Mouse (Mus musculus) limb, embryonic 13.5 days (tissue): ENCODE data around the gene Adgrv1. TPM values are rescaled to one million over a fixed set of nuclear protein-coding genes. Genes with fewer than 3 reads are reported as not detected.
"Not testable (repeated sequence)": the region's sequence is repeated elsewhere in the genome, so short reads cannot be mapped to it uniquely, and the experiment has no call there.

Experiments used
- ATAC-seq: fragments of 200-750 bp; cut with Nextera tagmentation; 2 replicates; pipeline ENCODE4 v1.8.0; 2017; ENCODE audit warnings: low read depth, moderate number of reproducible peaks, moderate TSS enrichment; ENCODE audit not compliant: low FRiP score
- H3K27ac ChIP-seq: fragments of 300-500 bp; sonication (generic); 2 replicates; pipeline ENCODE4 v1.5.1; 2015; ENCODE audit warnings: inconsistent platforms, mild to moderate bottlenecking, moderate library complexity
- H3K27me3 ChIP-seq: fragments of 300-500 bp; sonication (generic); 2 replicates; pipeline ENCODE4 v1.6.1; 2015; ENCODE audit warnings: mild to moderate bottlenecking, inconsistent platforms
- H3K36me3 ChIP-seq: fragments of 300-500 bp; sonication (generic); 2 replicates; pipeline ENCODE4 v1.6.1; 2015; ENCODE audit warnings: inconsistent platforms, mild to moderate bottlenecking, moderate library complexity
- H3K4me1 ChIP-seq: fragments of 300-500 bp; sonication (generic); 2 replicates; pipeline ENCODE4 v1.6.1; 2015; ENCODE audit warnings: inconsistent platforms
- H3K4me2 ChIP-seq: fragments of 300-500 bp; sonication (generic); replicated peaks from 2 replicates; pipeline ENCODE4 v1.6.1; 2015; ENCODE audit warnings: inconsistent platforms, mild to moderate bottlenecking, moderate library complexity
- H3K4me3 ChIP-seq: fragments of 300-500 bp; sonication (generic); 2 replicates; pipeline ENCODE4 v1.5.1; 2015; ENCODE audit warnings: moderate library complexity, mild to moderate bottlenecking, inconsistent platforms
- H3K9ac ChIP-seq: fragments of 300-500 bp; sonication (generic); 2 replicates; pipeline ENCODE4 v1.6.1; 2015; ENCODE audit warnings: mild to moderate bottlenecking, inconsistent platforms
- H3K9me3 ChIP-seq: fragments of 300-500 bp; sonication (generic); 2 replicates; pipeline ENCODE4 v1.6.1; 2016; ENCODE audit warnings: inconsistent platforms
- WGBS: fragments of 180-500 bp; shearing (Covaris S2); methylation state at CpG from one replicate; pipeline ENCODE4 v1.1.7; 2015; 5-methylcytosine and 5-hydroxymethylcytosine counted together
- polyA plus RNA-seq: library from polyadenylated mRNA; unstranded; fragments of >200 nt; fragmentation: Nextera tagmentation; extraction: Ambion mirVana; gene quantifications from 2 replicates; pipeline ENCODE4 v1.2.1, GENCODE M21; 2015

The Adgrv1 gene
- polyA plus RNA-seq, 1 experiment from 2014 or later = 0.89 TPM

DNA sequence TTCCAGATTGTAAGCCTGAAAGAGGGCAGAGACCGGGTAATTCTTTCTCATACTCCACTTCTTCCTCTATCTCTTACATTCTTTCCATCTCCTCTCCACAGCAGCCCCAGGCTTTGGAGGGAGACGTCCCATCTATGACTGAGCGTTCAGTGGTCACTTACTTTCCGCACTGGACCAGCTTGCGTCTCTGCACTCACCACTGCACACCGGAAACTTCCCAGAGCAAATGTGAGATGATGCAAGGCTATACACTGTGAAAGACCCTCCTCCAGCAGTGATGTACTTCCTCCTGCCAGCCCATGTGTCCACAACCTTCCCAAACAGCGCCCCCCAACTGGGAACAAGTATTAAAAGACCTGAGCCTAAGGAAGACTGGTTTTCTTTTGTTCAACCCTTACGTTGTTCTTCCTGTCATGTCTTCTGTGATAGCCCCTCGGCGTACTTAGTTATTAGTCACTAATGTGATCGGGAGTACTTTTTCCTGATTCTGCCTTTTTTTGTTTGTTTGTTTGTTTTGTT, 11.2 kb upstream of the Adgrv1 start:
- ATAC-seq = no peak
- Histone ChIP-seq H3K9me3 (no peaks in the 10 kb centered on the region), H3K36me3 (no peaks in the 10 kb centered on the region), H3K27me3 (no peaks in the 10 kb centered on the region), H3K9ac (no peak overlapping the region), H3K4me1 (no peaks in the 10 kb centered on the region), H3K4me2 (no peak overlapping the region), H3K27ac (no peak overlapping the region), H3K4me3 (no peak overlapping the region)
- WGBS = 89% methylated on average over 11 of the region's 11 CpGs

DNA sequence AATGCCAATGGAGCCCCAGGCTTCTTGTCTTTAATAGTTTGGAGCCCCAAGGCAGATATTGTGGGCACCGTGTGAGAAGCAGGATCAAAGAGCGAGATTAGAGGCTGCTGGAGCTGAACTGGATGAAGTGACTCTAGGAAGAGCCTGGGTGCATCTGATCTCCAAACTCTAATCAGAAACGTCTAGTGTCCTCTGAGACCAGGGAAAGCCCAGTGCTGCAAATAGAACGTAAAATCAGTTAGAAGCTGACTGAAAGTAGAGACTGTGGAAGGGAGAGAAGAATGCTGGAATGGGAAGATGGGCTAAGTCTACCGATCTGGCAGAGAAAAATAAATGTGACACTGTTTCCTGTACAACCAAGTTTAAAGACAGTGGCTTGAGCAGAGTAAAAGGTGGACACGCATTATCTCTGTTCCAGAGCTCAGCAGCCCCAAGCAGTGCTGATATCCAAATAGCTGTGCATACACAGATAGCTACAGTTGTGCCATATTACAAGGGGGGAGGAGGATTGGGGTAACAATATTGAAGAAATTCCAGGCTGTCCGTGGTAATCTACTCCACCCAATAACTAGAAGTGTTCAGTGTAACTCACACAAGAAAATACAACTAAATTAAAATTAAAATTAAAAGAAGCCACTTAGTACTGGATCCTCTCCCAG, 9.7 kb upstream of the Adgrv1 start:
- no peaks in the 10 kb centered on the region for H3K36me3 ChIP-seq
- H3K4me3 ChIP-seq = no peak overlapping the region
- H3K4me2 ChIP-seq = no peak overlapping the region
- 57% methylated on average over 7 of the region's 7 CpGs for WGBS
- no peaks in the 10 kb centered on the region for H3K27me3 ChIP-seq
- H3K27ac ChIP-seq = no peak overlapping the region
- H3K9ac ChIP-seq = no peak overlapping the region
- ATAC-seq = no peak
- H3K4me1 ChIP-seq = no peaks in the 10 kb centered on the region
- no peaks in the 10 kb centered on the region for H3K9me3 ChIP-seq

DNA sequence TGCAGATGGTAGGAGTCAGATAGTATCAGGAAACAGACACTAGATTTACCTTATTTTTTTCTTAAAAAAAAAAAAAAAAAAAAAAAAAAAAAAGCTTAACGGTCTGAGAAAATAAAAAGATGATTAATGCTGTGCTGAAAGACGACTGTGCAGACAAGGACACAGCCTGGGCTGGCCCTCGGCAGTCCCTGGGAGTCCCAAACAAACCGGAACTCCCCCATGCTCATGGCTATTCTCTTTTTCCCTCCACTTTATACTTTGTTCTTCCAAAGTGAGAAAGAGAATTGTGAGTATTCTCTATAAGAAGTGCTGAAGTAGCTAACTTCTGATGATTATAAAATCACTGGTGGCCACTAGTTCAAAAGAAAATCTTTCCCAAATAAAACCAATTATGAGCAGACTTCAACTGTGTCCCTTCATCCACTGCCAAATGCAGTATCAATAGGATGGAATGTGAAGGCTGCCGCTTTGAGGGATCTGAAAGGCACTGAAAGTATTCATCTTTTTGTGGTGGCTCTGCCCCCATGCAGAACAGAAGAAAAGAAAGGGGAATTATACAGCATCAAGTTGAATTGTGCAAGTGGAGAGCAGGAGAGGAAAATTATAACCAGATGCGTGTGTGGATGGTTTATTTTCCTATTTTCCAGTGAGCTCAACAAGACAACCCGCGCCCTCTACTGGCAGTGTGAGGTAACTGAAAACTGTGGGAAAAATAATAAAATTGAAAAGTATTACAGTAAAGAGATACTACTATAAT, 8.5 kb upstream of the Adgrv1 start:
- Histone ChIP-seq H3K27me3 (no peaks in the 10 kb centered on the region), H3K9me3 (no peaks in the 10 kb centered on the region), H3K4me2 (peak overlapping the region; percentile 46), H3K4me3 (no peak overlapping the region), H3K4me1 (no peaks in the 10 kb centered on the region), H3K27ac (no peak overlapping the region), H3K36me3 (no peaks in the 10 kb centered on the region), H3K9ac (no peak overlapping the region)
- peak; percentile 79 for ATAC-seq
- 6% methylated on average over 8 of the region's 8 CpGs for whole genome bisulfite sequencing

DNA sequence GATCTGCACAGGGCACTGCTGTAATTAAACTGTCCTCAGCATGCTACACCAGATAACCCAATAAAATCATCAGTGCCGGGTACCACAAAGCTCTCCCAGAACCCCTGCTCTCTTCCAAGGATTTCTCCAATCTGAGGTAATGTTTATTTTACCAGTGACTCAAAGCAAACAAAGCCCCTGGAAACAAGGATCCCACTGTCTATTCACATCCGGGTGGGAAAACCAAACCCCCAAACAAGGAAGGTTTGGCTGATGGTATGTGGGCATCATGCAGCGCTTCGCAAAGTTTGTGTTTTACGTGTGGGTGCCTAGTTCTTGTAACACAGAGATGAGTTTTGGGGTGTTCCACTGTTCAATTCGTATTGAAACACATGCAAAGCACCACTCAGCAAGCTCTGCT, 7.9 kb upstream of the Adgrv1 start:
- H3K4me1 ChIP-seq = no peaks in the 10 kb centered on the region
- no peaks in the 10 kb centered on the region for H3K27me3 ChIP-seq
- WGBS = 51% methylated on average over 6 of the region's 6 CpGs
- no peak overlapping the region for H3K4me2 ChIP-seq
- H3K36me3 ChIP-seq = no peaks in the 10 kb centered on the region
- no peaks in the 10 kb centered on the region for H3K9me3 ChIP-seq
- no peak for ATAC-seq
- no peak overlapping the region for H3K9ac ChIP-seq
- no peak overlapping the region for H3K4me3 ChIP-seq
- H3K27ac ChIP-seq = no peak overlapping the region; the same call in 1 of the 2 replicates

DNA sequence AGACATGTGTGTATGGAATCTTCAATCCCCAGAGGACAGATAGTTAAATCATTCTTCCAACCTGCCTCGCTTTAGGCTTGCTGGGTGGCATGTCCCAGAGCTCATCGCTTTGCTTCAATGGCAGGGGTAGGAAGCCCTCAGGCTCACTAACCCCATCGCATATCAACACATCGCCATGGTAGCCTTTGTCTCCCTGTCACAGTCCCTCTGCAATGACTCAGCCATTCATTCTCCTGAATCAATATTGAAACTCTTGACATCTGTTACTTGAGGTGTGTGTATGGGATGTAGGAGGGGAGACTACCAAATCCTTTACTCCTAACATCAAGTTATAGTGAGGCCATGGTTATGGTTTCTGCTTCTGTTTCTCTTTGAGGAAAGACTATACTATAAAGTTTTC, 6.7 kb upstream of the Adgrv1 start:
- no peaks in the 10 kb centered on the region for H3K4me1 ChIP-seq
- no peak for ATAC-seq

DNA sequence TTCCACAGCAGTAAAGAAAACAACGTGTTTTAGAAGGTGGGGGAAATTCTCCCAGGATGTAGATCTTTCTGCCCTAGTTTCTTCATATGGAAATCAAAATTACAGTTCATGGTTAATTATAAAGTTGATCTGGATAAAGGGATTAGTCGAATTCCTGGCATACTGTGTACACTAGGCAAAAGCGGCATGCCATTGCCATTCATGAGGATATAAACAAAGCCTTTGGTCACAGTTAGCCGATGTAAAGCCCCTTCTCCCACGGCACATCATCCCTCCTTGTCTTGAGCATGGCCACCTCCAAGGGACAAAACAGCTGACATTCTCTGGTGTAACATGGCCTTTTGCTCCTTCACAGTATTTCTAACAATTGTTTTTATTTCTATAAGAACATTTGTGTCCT, 2.4 kb downstream of the Adgrv1 start:
- peaks cover 34% of the 10 kb centered on the region for H3K27me3 ChIP-seq
- H3K36me3 ChIP-seq = no peaks in the 10 kb centered on the region
- no peak overlapping the region for H3K4me2 ChIP-seq
- no peak overlapping the region for H3K27ac ChIP-seq
- H3K4me3 ChIP-seq = no peak overlapping the region
- H3K9me3 ChIP-seq = no peaks in the 10 kb centered on the region
- peaks cover 16% of the 10 kb centered on the region for H3K4me1 ChIP-seq
- 75% methylated on average over 5 of the region's 5 CpGs for WGBS
- H3K9ac ChIP-seq = no peak overlapping the region
- no peak for ATAC-seq

More for the DNA sequence above, 6.7 kb upstream of the Adgrv1 start:
- WGBS = 46% methylated on average over 4 of the region's 4 CpGs
- H3K9ac ChIP-seq = no peak overlapping the region
- H3K9me3 ChIP-seq = no peaks in the 10 kb centered on the region
- peaks cover 2% of the 10 kb centered on the region for H3K27me3 ChIP-seq
- no peak overlapping the region for H3K27ac ChIP-seq
- H3K36me3 ChIP-seq = no peaks in the 10 kb centered on the region
- H3K4me3 ChIP-seq = no peak overlapping the region
- H3K4me2 ChIP-seq = no peak overlapping the region

DNA sequence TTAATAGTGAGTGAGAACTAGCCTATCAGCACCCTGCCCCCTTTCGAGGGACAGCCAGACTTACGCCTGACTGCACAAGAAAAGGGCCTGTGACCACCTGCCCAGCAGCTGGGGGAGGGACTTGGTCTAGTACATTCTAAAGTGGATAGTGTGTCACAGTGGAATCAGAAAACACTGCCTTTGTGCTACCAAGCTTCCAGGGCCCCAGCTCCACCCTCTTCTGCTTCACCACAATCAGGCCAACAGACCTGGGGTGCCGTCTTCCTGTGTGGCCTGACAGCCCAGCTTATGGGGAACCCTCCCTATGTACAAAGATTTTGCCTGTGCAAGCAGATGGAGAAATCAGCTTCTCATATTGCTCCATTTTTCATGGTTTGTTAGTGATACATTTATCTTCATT, 3.6 kb downstream of the Adgrv1 start:
- no peak for ATAC-seq
- H3K4me1 ChIP-seq = peaks cover 16% of the 10 kb centered on the region
- no peaks in the 10 kb centered on the region for H3K9me3 ChIP-seq
- no peak overlapping the region for H3K4me3 ChIP-seq
- no peak overlapping the region for H3K27ac ChIP-seq
- 64% methylated on average over 3 of the region's 3 CpGs for WGBS
- peaks cover 30% of the 10 kb centered on the region for H3K27me3 ChIP-seq
- H3K4me2 ChIP-seq = no peak overlapping the region
- no peaks in the 10 kb centered on the region for H3K36me3 ChIP-seq
- H3K9ac ChIP-seq = no peak overlapping the region

DNA sequence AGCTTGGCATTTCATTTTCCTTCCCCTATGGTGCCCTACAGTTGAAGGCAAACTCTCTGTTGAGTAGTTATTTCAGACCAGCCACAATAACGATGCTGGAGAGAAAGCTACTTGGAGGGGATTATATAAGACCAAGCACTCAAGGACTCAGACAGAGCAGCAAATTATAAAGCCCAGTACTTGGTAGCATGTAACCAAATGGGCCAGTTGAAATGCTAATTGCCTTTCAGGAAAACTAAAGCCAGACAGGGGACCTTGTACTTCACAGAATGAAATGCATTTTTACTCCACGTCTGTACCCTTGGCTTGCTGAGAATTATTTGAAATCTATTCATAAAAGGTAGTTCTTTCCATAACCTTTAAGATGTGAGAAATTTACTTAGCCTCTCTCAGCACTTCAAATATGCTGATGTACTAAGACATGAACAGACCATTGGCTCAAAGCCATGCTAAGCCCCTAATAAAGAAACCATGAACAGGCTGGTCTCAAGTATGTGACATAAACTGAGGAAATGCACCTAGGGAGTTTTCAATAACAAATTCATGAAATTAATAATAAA, 4.2 kb downstream of the Adgrv1 start:
- H3K4me3 ChIP-seq = no peak overlapping the region
- peaks cover 16% of the 10 kb centered on the region for H3K4me1 ChIP-seq
- ATAC-seq = no peak
- H3K36me3 ChIP-seq = no peaks in the 10 kb centered on the region
- H3K9me3 ChIP-seq = no peaks in the 10 kb centered on the region
- WGBS = 27% methylated on average over 2 of the region's 2 CpGs
- H3K27ac ChIP-seq = no peak overlapping the region
- no peak overlapping the region for H3K9ac ChIP-seq
- no peak overlapping the region for H3K4me2 ChIP-seq
- peaks cover 24% of the 10 kb centered on the region for H3K27me3 ChIP-seq

DNA sequence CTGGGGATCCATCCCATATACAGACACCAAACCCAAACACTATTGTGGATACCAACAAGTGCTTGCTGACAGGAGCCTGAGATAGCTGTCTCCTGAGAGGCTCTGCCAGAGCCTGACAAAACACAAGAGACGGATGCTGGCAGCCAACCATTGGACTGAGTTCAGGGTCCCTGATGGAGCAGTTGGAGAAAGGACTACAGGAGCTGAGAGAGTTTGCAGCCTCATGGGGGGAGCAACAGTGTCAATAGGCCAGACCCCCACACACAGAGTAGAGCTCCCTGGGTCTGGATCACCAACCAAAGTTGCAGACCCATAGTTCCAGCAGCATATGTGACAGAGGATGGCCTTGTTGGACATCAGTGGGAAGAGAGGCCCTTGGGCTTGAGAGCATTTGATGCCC, 5.1 kb downstream of the Adgrv1 start:
- not testable (repeated sequence) for H3K27ac ChIP-seq, H3K4me2 ChIP-seq, ATAC-seq, H3K36me3 ChIP-seq, H3K4me3 ChIP-seq, H3K9ac ChIP-seq, H3K9me3 ChIP-seq
- 89% methylated on average over 1 of the region's 1 CpGs for WGBS
- Histone ChIP-seq H3K27me3 (peaks cover 16% of the 10 kb centered on the region), H3K4me1 (peaks cover 11% of the 10 kb centered on the region)

DNA sequence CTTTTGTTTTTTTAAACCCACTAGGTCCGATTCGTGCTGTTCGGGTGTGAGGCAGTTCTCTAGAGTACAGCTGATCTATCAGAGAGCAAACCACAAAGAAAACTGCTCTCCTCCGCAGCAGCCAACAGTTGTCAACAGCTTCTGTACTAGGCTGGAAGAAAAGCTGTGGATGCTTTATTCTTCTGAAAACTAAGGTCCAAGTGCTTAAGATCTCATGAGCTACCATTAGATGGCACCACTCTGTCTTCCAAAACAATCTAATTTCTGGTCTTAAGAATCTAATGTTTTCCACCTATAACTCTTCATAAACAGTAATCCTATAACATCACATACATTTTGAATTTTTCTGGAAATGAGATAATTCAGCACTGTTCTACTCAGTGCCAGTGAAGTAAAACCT, 22.6 kb downstream of the Adgrv1 start:
- no peaks in the 10 kb centered on the region for H3K36me3 ChIP-seq
- H3K4me2 ChIP-seq = no peak overlapping the region
- no peaks in the 10 kb centered on the region for H3K4me1 ChIP-seq
- H3K9me3 ChIP-seq = no peaks in the 10 kb centered on the region
- H3K4me3 ChIP-seq = no peak overlapping the region
- H3K27ac ChIP-seq = no peak overlapping the region
- WGBS = 89% methylated on average over 4 of the region's 4 CpGs
- no peak overlapping the region for H3K9ac ChIP-seq
- ATAC-seq = no peak
- H3K27me3 ChIP-seq = no peaks in the 10 kb centered on the region

DNA sequence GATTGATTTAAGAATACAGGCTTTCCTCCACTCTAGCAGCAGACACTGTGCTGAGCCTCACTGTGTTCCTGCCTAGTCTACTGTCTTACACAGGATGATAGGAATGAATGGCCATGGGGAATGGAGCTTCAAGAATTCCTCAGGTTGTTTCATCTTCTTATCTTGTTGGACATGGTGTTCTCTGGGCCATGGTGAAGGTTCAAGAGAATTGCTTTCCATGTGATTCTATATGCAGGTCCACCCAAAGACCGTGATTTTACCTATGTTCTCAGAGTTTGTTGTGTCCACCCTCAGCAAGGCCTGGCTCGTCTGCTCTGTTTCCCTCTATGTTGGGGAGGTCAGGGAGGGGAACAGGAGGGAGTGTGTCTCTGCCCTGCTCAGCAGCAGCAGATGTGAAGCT, 26.0 kb downstream of the Adgrv1 start:
- 72% methylated on average over 2 of the region's 2 CpGs for WGBS
- no peak overlapping the region for H3K27ac ChIP-seq
- no peak overlapping the region for H3K4me3 ChIP-seq
- H3K36me3 ChIP-seq = no peaks in the 10 kb centered on the region
- H3K27me3 ChIP-seq = no peaks in the 10 kb centered on the region
- H3K9me3 ChIP-seq = peaks cover 4% of the 10 kb centered on the region; the same call in 1 of the 2 replicates
- H3K9ac ChIP-seq = no peak overlapping the region
- no peak overlapping the region for H3K4me2 ChIP-seq
- H3K4me1 ChIP-seq = no peaks in the 10 kb centered on the region
- no peak for ATAC-seq

DNA sequence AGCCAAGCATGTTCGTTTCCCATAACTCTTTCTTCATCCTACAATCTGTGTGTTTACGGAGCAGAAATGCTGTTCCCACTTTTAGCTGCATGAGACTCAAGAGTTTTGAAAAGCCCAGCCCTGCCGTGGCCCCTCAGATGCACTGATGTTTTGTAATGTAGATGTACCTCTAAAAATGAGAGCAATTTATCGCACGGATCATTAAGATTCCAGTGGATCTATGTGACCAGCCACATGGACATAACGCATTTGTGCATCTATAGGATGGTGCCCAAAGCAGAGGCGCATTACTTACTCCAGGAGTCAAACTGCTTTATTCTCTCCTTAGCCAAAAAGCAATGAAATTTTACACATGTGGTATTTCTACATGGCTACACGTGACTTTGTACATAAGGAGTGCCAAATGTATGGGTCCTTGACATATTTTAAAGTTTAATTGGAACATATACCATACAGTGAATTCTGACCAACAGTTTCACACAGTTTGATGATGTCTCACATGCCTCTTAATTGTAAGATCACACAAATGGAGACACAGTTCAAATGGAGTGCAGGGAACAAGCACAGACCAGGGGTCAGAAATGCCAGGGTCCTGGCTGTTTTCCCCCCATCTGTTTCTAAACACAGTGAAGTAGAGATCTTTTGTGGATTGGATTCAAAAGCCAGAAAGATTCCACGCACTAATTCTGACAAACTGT, 35.9 kb downstream of the Adgrv1 start:
- Histone ChIP-seq H3K9me3 (no peaks in the 10 kb centered on the region), H3K4me2 (no peak overlapping the region), H3K36me3 (no peaks in the 10 kb centered on the region), H3K4me1 (no peaks in the 10 kb centered on the region), H3K9ac (no peak overlapping the region), H3K27ac (no peak overlapping the region), H3K4me3 (no peak overlapping the region), H3K27me3 (no peaks in the 10 kb centered on the region)
- 81% methylated on average over 9 of the region's 9 CpGs for WGBS
- no peak for ATAC-seq
